Mouse (Mus musculus) liver, embryonic 12.5 days (tissue): ENCODE measurements at regions not wholly inside any gene's neighbourhood (a gene's known extent, or its start where the extent isn't known, plus 50 kb on each side); places are given as distances from the start of the nearest gene placed in this dataset.

Experiments
- ATAC-seq: fragments of 200-750 bp; cut with Nextera tagmentation; 2 replicates; pipeline ENCODE4 v1.8.0; 2017; ENCODE audit warnings: moderate number of reproducible peaks, mild to moderate bottlenecking, moderate library complexity
- H3K27ac ChIP-seq: fragments of 300-500 bp; sonication (generic); 2 replicates; pipeline ENCODE4 v1.5.1; 2016; ENCODE audit warnings: mild to moderate bottlenecking
- H3K27me3 ChIP-seq: fragments of 300-500 bp; sonication (generic); replicated peaks from 2 replicates; pipeline ENCODE4 v1.6.1; 2016; ENCODE audit warnings: mild to moderate bottlenecking, moderate library complexity
- H3K36me3 ChIP-seq: fragments of 300-500 bp; sonication (generic); 2 replicates; pipeline ENCODE4 v1.6.1; 2016; ENCODE audit warnings: mild to moderate bottlenecking, moderate library complexity
- H3K4me1 ChIP-seq: fragments of 300-500 bp; sonication (generic); 2 replicates; pipeline ENCODE4 v1.6.1; 2016
- H3K4me2 ChIP-seq: fragments of 300-500 bp; sonication (generic); 2 replicates; pipeline ENCODE4 v1.6.1; 2016; ENCODE audit warnings: mild to moderate bottlenecking, moderate library complexity
- H3K4me3 ChIP-seq: fragments of 300-500 bp; sonication (generic); 2 replicates; pipeline ENCODE4 v1.5.1; 2016; ENCODE audit warnings: mild to moderate bottlenecking, moderate library complexity
- H3K9ac ChIP-seq: fragments of 300-500 bp; sonication (generic); 2 replicates; pipeline ENCODE4 v1.6.1; 2016; ENCODE audit warnings: mild to moderate bottlenecking, moderate library complexity
- H3K9me3 ChIP-seq: fragments of 300-500 bp; sonication (generic); replicated peaks from 2 replicates; pipeline ENCODE4 v1.6.1; 2016; ENCODE audit warnings: mild to moderate bottlenecking, moderate library complexity
- WGBS: fragments of 180-500 bp; shearing (Covaris S2); methylation state at CpG from one replicate; pipeline ENCODE4 v1.1.7; 2016; ENCODE audit not compliant: insufficient replicate concordance; 5-methylcytosine and 5-hydroxymethylcytosine counted together

DNA sequence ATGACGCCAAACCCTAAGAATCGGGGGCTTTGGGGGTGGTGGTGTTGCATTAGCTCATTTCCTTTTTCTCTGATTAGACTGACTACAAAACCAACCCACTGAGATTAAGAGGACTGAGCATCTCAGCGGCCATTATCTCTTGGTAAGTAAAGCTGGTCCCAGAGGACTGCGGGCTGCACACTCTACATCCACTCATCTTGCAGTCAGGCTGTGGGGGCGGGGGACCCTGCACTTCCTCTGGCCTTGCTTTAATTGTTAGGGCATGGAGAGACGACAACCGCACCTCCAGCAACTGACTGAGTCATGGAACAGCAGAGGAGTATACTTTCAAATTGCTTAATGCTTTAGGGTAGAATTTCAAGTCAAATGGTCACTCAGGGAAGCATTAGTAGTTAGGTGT, 100.3 kb upstream of the Rai14 start:
- Histone ChIP-seq H3K4me2 (no peak overlapping the region), H3K27ac (no peak overlapping the region), H3K9me3 (no peaks in the 10 kb centered on the region), H3K4me3 (no peak overlapping the region), H3K27me3 (no peaks in the 10 kb centered on the region), H3K36me3 (no peaks in the 10 kb centered on the region), H3K4me1 (no peaks in the 10 kb centered on the region), H3K9ac (no peak overlapping the region)
- ATAC-seq = no peak
- WGBS = 24% methylated on average over 7 of the region's 7 CpGs

DNA sequence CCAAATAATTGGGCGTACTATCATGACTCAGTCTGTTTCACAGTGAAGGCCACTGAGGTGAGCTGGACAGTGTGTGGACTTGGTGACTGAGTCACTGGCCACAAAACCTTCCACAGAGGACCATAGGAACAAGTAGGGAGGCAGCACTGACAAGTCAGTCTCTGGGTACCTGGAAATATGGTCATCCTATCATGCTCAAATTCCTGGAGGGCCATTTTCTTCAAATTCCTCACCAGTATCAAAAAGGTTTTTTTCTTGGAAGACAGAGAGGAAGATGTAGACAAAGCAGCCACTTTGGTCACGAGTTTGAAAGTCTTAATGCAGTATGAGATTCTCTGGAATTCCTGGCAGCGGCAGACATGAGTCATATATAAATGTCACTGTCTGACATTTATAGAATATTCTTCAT, 101.8 kb upstream of the Rai14 start:
- H3K27ac ChIP-seq = no peak overlapping the region
- H3K9ac ChIP-seq = no peak overlapping the region
- H3K9me3 ChIP-seq = no peaks in the 10 kb centered on the region
- H3K4me3 ChIP-seq = no peak overlapping the region
- H3K4me2 ChIP-seq = no peak overlapping the region
- H3K4me1 ChIP-seq = no peaks in the 10 kb centered on the region
- no peaks in the 10 kb centered on the region for H3K36me3 ChIP-seq
- WGBS = 72% methylated on average over 3 of the region's 3 CpGs
- ATAC-seq = no peak
- H3K27me3 ChIP-seq = no peaks in the 10 kb centered on the region

DNA sequence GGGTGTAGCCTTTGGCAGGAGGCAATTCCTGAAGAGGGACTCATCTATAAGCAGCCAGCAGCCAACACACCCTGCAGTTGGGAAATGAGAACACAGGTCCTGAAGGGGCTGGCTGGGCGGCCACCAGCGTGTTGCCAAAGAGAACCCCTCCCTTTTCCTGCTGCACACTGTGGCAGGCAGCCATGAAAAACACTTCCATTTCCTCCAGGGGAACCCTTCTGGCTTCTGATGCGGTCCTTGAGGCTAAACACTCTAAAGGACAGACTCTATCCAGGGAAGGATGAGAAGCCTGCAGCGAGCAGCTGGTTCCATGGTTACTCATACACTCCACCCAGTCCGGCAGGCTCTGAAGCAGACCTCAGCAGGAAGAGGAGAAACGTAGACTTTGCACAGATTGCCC, 103.8 kb upstream of the Rai14 start:
- Histone ChIP-seq H3K36me3 (no peaks in the 10 kb centered on the region), H3K27me3 (no peaks in the 10 kb centered on the region), H3K27ac (no peak overlapping the region), H3K9me3 (no peaks in the 10 kb centered on the region), H3K9ac (no peak overlapping the region), H3K4me3 (no peak overlapping the region), H3K4me2 (no peak overlapping the region), H3K4me1 (no peaks in the 10 kb centered on the region)
- no peak for ATAC-seq
- 25% methylated on average over 6 of the region's 6 CpGs for WGBS

DNA sequence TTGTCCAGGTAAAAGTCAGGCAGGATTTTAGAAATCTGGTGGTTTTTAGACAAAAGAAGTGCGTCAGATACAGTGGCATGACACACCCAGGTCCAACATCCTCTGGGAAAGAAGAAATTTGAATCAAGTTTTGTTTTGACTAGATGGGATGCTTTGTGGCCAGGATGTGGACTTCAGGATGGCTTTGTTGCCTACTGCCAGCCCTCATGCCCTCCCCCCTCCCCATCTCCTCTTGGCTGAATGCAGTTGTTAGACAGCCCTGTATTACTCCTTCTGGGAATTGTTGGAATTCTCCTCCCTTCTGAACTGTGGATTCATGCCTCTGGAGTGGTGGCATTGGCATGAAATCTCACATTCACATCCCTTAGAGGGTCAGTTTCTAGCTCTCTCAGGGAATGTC, 104.3 kb upstream of the Rai14 start:
- no peak overlapping the region for H3K4me2 ChIP-seq
- H3K9me3 ChIP-seq = no peaks in the 10 kb centered on the region
- no peak overlapping the region for H3K4me3 ChIP-seq
- H3K4me1 ChIP-seq = no peaks in the 10 kb centered on the region
- no peaks in the 10 kb centered on the region for H3K36me3 ChIP-seq
- H3K9ac ChIP-seq = no peak overlapping the region
- 85% methylated on average over 1 of the region's 1 CpGs for WGBS
- H3K27ac ChIP-seq = no peak overlapping the region
- ATAC-seq = no peak
- no peaks in the 10 kb centered on the region for H3K27me3 ChIP-seq

DNA sequence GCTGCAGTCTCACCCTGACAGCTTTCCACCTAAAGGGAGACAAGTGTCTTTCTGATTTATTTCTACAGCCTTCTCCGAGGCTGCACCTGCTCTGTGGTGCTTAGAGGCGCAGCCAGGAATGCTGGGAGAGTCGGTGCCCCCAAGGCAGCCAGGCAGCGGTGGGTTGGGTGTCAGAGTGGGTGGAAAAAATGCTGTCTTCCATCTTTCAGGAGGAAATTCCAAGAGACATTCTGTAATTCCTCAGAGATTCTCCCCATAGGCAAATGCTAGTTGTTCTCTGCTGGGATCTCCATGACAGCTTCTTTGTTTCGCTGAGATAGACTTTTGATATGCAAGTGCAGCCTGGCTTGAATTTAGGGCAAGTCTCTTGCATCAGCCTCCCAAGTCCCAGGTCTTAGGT, 109.5 kb upstream of the Rai14 start:
- Histone ChIP-seq H3K27me3 (no peaks in the 10 kb centered on the region), H3K27ac (no peak overlapping the region)

DNA sequence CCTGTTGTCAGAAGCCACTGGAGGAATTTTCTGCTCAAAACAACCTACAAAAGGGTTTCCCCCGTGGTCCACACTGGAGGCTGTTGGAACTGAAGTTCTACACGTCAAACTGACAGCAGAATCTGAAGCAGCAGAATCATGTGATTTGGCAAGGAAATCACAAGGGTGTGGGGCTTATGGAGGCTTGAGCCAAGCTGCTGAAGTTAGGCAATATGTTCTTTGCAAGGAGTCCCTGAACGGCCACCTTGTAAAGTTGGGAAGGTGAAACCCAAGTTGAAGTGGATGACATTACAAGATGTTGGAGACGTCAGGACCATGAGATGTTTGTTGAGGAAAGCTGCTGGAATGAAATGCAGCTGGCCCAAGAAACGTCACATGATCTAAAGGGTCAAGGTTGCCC, 115.2 kb upstream of the Rai14 start:
- whole genome bisulfite sequencing = 49% methylated on average over 5 of the region's 5 CpGs
- no peak for ATAC-seq
- Histone ChIP-seq H3K9ac (no peak overlapping the region), H3K27ac (no peak overlapping the region), H3K9me3 (no peaks in the 10 kb centered on the region), H3K4me3 (no peak overlapping the region), H3K27me3 (no peaks in the 10 kb centered on the region), H3K4me1 (no peaks in the 10 kb centered on the region), H3K36me3 (no peaks in the 10 kb centered on the region), H3K4me2 (no peak overlapping the region)

More for the DNA sequence above, 109.5 kb upstream of the Rai14 start:
- no peak for ATAC-seq
- no peak overlapping the region for H3K4me2 ChIP-seq
- no peaks in the 10 kb centered on the region for H3K4me1 ChIP-seq
- H3K4me3 ChIP-seq = no peak overlapping the region
- no peaks in the 10 kb centered on the region for H3K9me3 ChIP-seq
- no peak overlapping the region for H3K9ac ChIP-seq
- no peaks in the 10 kb centered on the region for H3K36me3 ChIP-seq
- 59% methylated on average over 5 of the region's 5 CpGs for WGBS

DNA sequence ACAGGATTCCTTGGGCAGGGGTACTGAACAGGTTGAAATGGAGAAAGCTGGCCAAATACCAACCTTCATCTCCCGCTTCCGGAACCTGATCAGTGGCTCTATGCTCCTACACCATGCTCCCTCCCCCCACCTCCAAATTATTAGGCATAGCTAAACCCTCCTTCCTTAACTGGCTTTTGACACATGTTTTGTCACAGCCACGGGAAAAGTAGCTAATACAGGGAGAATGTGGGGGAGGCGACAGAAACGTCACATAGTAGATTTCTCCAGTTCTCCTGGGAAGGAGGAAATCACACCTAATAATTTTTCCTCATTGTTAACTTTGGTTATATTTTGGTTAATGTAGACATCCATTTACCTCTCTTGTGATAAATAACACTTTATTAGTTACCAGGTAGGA, 116.1 kb upstream of the Rai14 start:
- WGBS = 68% methylated on average over 5 of the region's 5 CpGs
- H3K4me1 ChIP-seq = no peaks in the 10 kb centered on the region
- no peak overlapping the region for H3K4me3 ChIP-seq
- no peak overlapping the region for H3K9ac ChIP-seq
- no peak overlapping the region for H3K27ac ChIP-seq
- H3K9me3 ChIP-seq = no peaks in the 10 kb centered on the region
- no peak overlapping the region for H3K4me2 ChIP-seq
- no peak for ATAC-seq
- no peaks in the 10 kb centered on the region for H3K27me3 ChIP-seq
- H3K36me3 ChIP-seq = no peaks in the 10 kb centered on the region

DNA sequence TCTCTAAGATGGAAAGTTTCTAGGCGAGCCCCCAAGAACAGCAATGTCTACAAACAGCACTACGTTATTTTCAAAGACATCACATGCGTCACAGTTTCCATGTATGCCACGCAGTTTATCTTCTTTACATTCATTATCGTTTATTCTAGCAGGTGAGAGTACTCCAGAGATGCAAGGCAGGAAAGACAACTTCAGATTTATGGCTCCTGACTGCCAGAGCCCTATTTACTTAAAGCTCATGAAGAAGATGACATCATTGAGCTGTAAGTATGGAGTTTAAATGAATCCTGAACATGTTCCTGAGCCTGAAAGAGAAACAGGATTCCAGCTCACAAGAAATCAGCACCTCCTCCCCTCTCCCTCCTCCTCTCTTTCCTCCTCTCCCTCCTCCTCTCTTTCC, 116.7 kb upstream of the Rai14 start:
- Histone ChIP-seq H3K4me1 (no peaks in the 10 kb centered on the region), H3K9ac (no peak overlapping the region), H3K27me3 (no peaks in the 10 kb centered on the region), H3K4me3 (no peak overlapping the region), H3K36me3 (no peaks in the 10 kb centered on the region), H3K9me3 (no peaks in the 10 kb centered on the region), H3K27ac (no peak overlapping the region), H3K4me2 (no peak overlapping the region)
- 56% methylated on average over 5 of the region's 5 CpGs for WGBS
- ATAC-seq = no peak

DNA sequence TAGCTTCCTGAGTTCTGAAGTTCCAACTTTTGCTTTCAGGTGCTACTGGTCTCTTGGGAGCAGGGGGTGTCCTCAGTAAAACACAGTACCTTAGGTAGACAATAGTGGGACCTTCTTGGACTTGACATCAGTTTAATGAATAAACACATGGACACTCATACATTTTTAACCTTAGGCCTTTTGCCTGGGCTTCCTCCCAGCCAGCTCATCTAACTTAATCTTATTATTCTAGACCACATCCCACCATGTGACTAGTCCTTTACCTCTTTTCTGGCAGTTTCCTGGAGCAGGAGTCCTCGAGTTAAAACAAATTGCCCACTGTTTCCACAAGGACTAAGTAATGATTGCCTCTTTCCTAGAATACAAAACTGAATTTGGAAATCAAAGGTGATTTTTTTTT, 117.9 kb upstream of the Rai14 start:
- no peak for ATAC-seq
- no peak overlapping the region for H3K27ac ChIP-seq
- no peak overlapping the region for H3K9ac ChIP-seq
- H3K4me3 ChIP-seq = no peak overlapping the region
- H3K4me1 ChIP-seq = no peaks in the 10 kb centered on the region
- WGBS = 29% methylated on average over 1 of the region's 1 CpGs
- H3K9me3 ChIP-seq = no peaks in the 10 kb centered on the region
- H3K4me2 ChIP-seq = no peak overlapping the region
- H3K27me3 ChIP-seq = no peaks in the 10 kb centered on the region
- no peaks in the 10 kb centered on the region for H3K36me3 ChIP-seq

DNA sequence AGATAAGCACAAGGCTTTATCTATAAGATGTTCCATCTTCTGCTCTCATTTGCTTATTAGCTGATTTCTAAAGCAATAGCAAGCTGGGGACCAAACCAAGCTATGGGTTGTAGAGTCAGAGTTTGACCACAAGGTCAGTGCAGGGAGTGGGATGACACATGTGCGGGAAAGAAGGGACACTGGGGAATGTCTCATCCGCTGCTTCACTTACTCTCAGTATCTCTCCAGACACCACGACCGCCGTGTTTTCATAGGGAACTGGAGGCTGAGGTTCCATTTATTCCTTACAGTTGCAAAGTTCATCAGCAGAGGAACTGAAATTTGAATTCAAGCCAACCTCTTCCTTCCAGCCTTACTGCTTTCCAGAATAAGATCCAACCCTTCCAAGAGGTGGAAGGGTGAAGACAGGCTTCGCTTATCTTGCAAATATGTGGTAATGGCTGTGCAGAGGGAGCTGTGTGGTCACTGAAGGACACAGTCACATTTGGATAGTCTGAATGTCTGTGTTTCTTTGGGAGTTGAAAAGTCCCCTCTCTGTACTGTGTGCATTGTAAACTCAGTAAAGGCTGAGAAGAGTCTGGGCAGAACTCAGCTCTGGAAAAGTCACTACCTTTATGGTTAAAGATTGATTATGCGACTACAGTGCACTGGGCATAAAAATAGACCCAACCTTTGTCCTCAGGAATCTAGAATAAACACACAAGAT, 118.1 kb upstream of the C1qtnf3 start:
- 59% methylated on average over 7 of the region's 7 CpGs for WGBS

DNA sequence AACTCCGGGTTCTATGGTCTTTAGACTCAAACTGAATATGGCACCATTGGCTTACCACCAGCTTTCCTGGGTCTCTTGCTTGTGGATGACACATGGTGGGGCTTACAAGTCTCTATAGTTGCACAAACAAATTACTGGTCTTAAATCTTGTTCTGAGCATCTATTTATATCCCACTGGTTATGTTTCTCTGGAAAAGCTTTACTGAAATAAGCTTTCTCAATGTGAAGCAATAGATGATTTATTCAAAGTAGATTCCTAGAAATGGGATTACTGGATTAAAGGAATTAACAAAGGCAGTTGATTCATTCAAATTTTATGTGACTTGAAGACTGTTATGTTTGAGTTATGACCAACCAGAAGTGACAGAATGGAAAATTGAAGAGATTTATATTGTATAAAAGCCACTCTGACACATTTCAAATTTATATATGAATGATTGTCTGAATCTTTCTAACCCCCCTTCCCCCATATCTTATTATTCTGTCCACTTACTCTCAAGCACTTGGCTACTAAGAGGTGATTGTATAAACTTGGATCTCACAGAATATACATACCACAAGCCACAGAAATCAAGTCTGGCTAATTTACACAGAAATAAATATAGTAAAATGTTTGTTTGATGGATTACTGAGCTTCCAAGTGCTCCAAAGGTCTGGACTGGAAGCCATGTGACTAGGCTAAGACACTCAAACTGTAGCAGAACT, 113.4 kb upstream of the C1qtnf3 start:
- H3K9me3 ChIP-seq = no peaks in the 10 kb centered on the region
- H3K4me3 ChIP-seq = no peak overlapping the region
- H3K9ac ChIP-seq = no peak overlapping the region
- no peaks in the 10 kb centered on the region for H3K27me3 ChIP-seq
- H3K4me1 ChIP-seq = no peaks in the 10 kb centered on the region
- no peaks in the 10 kb centered on the region for H3K36me3 ChIP-seq
- 63% methylated on average over 1 of the region's 1 CpGs for WGBS
- ATAC-seq = no peak
- no peak overlapping the region for H3K27ac ChIP-seq
- H3K4me2 ChIP-seq = no peak overlapping the region

More for the DNA sequence above, 118.1 kb upstream of the C1qtnf3 start:
- H3K27ac ChIP-seq = 0 out of 2 replicates have a peak overlapping the region, but pooled peaks have one; percentile 26
- H3K4me3 ChIP-seq = no peak overlapping the region
- H3K9me3 ChIP-seq = no peaks in the 10 kb centered on the region
- no peaks in the 10 kb centered on the region for H3K36me3 ChIP-seq
- H3K27me3 ChIP-seq = no peaks in the 10 kb centered on the region
- no peak for ATAC-seq
- H3K9ac ChIP-seq = no peak overlapping the region
- H3K4me2 ChIP-seq = no peak overlapping the region
- no peaks in the 10 kb centered on the region for H3K4me1 ChIP-seq

DNA sequence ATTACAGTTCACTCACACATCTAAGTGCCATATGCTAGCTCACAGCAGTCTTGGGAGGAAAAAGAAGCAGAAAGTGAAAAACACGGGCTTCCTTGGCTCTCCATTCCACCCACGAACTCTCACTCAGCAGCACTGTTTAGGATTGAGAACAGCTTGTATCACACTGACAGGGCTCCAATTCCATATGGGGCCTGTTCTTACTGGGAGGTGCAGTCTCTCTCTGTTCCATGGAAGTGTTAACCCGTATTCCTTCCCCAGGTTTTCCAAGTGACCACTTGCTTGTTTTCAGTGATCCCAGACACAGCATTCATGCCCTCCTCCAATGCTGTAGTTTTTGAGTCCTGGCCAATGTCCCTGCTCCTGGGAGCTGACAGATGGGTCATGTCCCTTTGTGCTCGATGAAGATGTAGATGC, 111.5 kb upstream of the C1qtnf3 start:
- Histone ChIP-seq H3K27ac (no peak overlapping the region), H3K9ac (no peak overlapping the region), H3K9me3 (no peaks in the 10 kb centered on the region), H3K4me2 (no peak overlapping the region), H3K27me3 (no peaks in the 10 kb centered on the region), H3K4me3 (no peak overlapping the region), H3K36me3 (no peaks in the 10 kb centered on the region), H3K4me1 (no peaks in the 10 kb centered on the region)
- WGBS = 62% methylated on average over 4 of the region's 4 CpGs
- ATAC-seq = no peak
